Comparison of ENCODE assay signal across 8 mouse cellular contexts in the genomic region with DNA sequence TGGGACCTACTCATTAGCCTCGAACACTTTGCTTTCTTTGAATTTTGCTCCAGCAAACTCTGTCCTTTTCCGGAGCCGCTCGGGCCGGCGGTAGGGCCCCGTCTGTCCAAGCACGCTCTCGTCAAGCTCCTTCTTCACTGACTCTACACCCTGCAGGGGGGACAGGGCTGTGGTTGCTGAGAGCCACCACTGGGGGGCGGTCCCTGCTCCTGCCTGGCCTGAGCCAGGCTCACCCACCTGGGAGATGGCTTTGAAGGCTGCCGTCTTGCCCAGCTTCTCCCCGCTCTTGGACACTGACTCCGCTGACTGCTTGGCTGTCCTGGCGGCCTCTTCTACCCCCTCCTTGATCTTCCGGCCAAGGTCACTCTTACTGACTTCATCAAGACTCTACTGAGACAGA. TPM values are rescaled to one million over a fixed set of nuclear protein-coding genes. Genes with fewer than 3 reads are reported as not detected.
A peak's percentile ranks its signal among the peaks of the same experiment; 100 is the strongest.
DNase-seq lines count a peak whose midpoint lies in the region; ATAC-seq and TF ChIP-seq lines count a peak whose summit lies in the region.

No protein-coding gene starts in this region.

- no peak for TF ChIP-seq EP300 in ES-Bruce4 (IDR thresholded peaks at IDR 0.05; ENCODE audit: insufficient read depth, low read depth, low read length)

- TF ChIP-seq POLR2A in ES-Bruce4 (IDR thresholded peaks at IDR 0.05; ENCODE audit: insufficient read depth, low read length): no peak

- intact Hi-C loops in left cerebral cortex, postnatal 25 days (cut with DNase I): loop anchor here (10.0 kb wide), 1 partner anchor 137 kb away; no protein-coding TSS in a partner anchor

- H3K36me3 ChIP-seq in hindbrain, postnatal 0 days (ENCODE audit: insufficient read depth, low read length): peaks cover 63% of the 10 kb centered on the region
- H3K36me3 ChIP-seq in hindbrain, embryonic 14.5 days (replicated peaks; ENCODE audit: control insufficient read depth, insufficient read depth): peaks cover 94% of the 10 kb centered on the region
- H3K36me3 ChIP-seq in ES-Bruce4 (ENCODE audit: control insufficient read depth, insufficient read depth, low read length, poor library complexity, severe bottlenecking): peaks cover 87% of the 10 kb centered on the region
- peaks cover 96% of the 10 kb centered on the region for H3K36me3 ChIP-seq in forebrain, embryonic 13.5 days (ENCODE audit: poor library complexity, severe bottlenecking)

- DNase-seq in hindbrain, postnatal 0 days (ENCODE audit: low spot score): peak; percentile 31
- no peak for DNase-seq in hindbrain, embryonic 14.5 days (ENCODE audit: low spot score)
- no peak for DNase-seq in embryo, embryonic 9.5 days (ENCODE audit: extremely low spot score)
- DNase-seq in left cerebral cortex, postnatal 25 days (ENCODE audit: low spot score in 2 of 2): no peak
- no peak for DNase-seq in layer of hippocampus, postnatal 25 days (ENCODE audit: extremely low spot score in 1 of 2, low spot score in 1 of 2)

- no peaks in the 10 kb centered on the region for H3K27me3 ChIP-seq in hindbrain, postnatal 0 days (ENCODE audit: insufficient read depth, low read length)
- no peaks in the 10 kb centered on the region for H3K27me3 ChIP-seq in hindbrain, embryonic 14.5 days (ENCODE audit: control insufficient read depth, insufficient read depth, low read length)
- H3K27me3 ChIP-seq in ES-Bruce4 (ENCODE audit: control insufficient read depth, insufficient read depth, low read length, poor library complexity, severe bottlenecking): no peaks in the 10 kb centered on the region
- H3K27me3 ChIP-seq in forebrain, embryonic 13.5 days: no peaks in the 10 kb centered on the region

- 73% methylated on average over 15 of the region's 15 CpGs for WGBS in hindbrain, postnatal 0 days
- 77% methylated on average over 15 of the region's 15 CpGs for WGBS in hindbrain, embryonic 14.5 days
- WGBS in forebrain, embryonic 13.5 days: 78% methylated on average over 15 of the region's 15 CpGs

- H3K9me3 ChIP-seq in hindbrain, postnatal 0 days (ENCODE audit: low read length): no peaks in the 10 kb centered on the region
- H3K9me3 ChIP-seq in hindbrain, embryonic 14.5 days (ENCODE audit: control insufficient read depth, low read length): no peaks in the 10 kb centered on the region
- no peaks in the 10 kb centered on the region for H3K9me3 ChIP-seq in ES-Bruce4 (replicated peaks; ENCODE audit: control insufficient read depth, insufficient read depth, low read length, poor library complexity, severe bottlenecking)
- no peaks in the 10 kb centered on the region for H3K9me3 ChIP-seq in forebrain, embryonic 13.5 days (replicated peaks)

- no peak overlapping the region for H3K27ac ChIP-seq in hindbrain, postnatal 0 days
- no peak overlapping the region for H3K27ac ChIP-seq in hindbrain, embryonic 14.5 days
- no peak overlapping the region for H3K27ac ChIP-seq in ES-Bruce4 (ENCODE audit: insufficient read depth, low read length)
- no peak overlapping the region for H3K27ac ChIP-seq in forebrain, embryonic 13.5 days

- no peak overlapping the region for H3K9ac ChIP-seq in hindbrain, postnatal 0 days (replicated peaks; ENCODE audit: low read length)
- H3K9ac ChIP-seq in hindbrain, embryonic 14.5 days: no peak overlapping the region
- H3K9ac ChIP-seq in ES-Bruce4 (ENCODE audit: low read depth, poor library complexity, severe bottlenecking): no peak overlapping the region
- no peak overlapping the region for H3K9ac ChIP-seq in forebrain, embryonic 13.5 days

- H3K4me2 ChIP-seq in hindbrain, postnatal 0 days (ENCODE audit: low read depth, low read length): no peak overlapping the region
- H3K4me2 ChIP-seq in hindbrain, embryonic 14.5 days (replicated peaks): no peak overlapping the region
- no peak overlapping the region for H3K4me2 ChIP-seq in forebrain, embryonic 13.5 days

- peak; percentile 39; the same call in 1 of the 2 replicates for ATAC-seq in hindbrain, postnatal 0 days
- no peak for ATAC-seq in hindbrain, embryonic 14.5 days (ENCODE audit: low FRiP score)
- ATAC-seq in forebrain, embryonic 13.5 days: peak; percentile 70; the same call in 1 of the 2 replicates
- ATAC-seq in megakaryocyte-erythroid progenitor cell, adult 5-6 weeks (replicated peaks; ENCODE audit: low FRiP score, low TSS enrichment, poor library complexity, severe bottlenecking): peak; percentile 85

- peak; percentile 61; the same call in 1 of the 2 replicates for TF ChIP-seq CTCF in hindbrain, postnatal 0 days (IDR thresholded peaks at IDR 0.05; ENCODE audit: low read depth)
- peak; percentile 76 for TF ChIP-seq CTCF in ES-Bruce4 (IDR thresholded peaks at IDR 0.05; ENCODE audit: low read depth, low read length)

- H3K4me1 ChIP-seq in hindbrain, postnatal 0 days (ENCODE audit: insufficient read depth, low read length): no peaks in the 10 kb centered on the region
- no peaks in the 10 kb centered on the region for H3K4me1 ChIP-seq in hindbrain, embryonic 14.5 days (replicated peaks; ENCODE audit: control insufficient read depth, insufficient read depth, low read length)
- no peaks in the 10 kb centered on the region for H3K4me1 ChIP-seq in ES-Bruce4 (ENCODE audit: control insufficient read depth, insufficient read depth, low read length)
- H3K4me1 ChIP-seq in forebrain, embryonic 13.5 days: no peaks in the 10 kb centered on the region

- H3K4me3 ChIP-seq in hindbrain, postnatal 0 days (ENCODE audit: low read length): no peak overlapping the region
- no peak overlapping the region for H3K4me3 ChIP-seq in hindbrain, embryonic 14.5 days (replicated peaks; ENCODE audit: low read length)
- no peak overlapping the region for H3K4me3 ChIP-seq in ES-Bruce4 (ENCODE audit: low read depth, low read length)
- no peak overlapping the region for H3K4me3 ChIP-seq in forebrain, embryonic 13.5 days

RNA-seq across cellular contexts. Expression of gene Timm44, which starts 8.1 kb away (rescaled TPM):
- 45.7 and 64.8 TPM in 2 replicates for total RNA-seq in hindbrain, postnatal 0 days (2014; rRNA removed)
- 46.7 and 50.0 TPM in 2 replicates for polyA plus RNA-seq in hindbrain, postnatal 0 days (2015; fragmentation: Nextera tagmentation; extraction: Ambion mirVana)
- polyA plus RNA-seq in hindbrain, embryonic 14.5 days (2014; fragmentation: Nextera tagmentation; extraction: Ambion mirVana): 49.1 and 51.8 TPM in 2 replicates
- polyA plus RNA-seq in ES-Bruce4 (2011; ENCODE audit: insufficient read depth, insufficient read length, low read depth, missing spikeins): 99.1 and 103 TPM in 2 replicates
- polyA plus RNA-seq in forebrain, embryonic 13.5 days (2015; fragmentation: Nextera tagmentation; extraction: Ambion mirVana): 44.5 and 47.9 TPM in 2 replicates
- total RNA-seq in megakaryocyte-erythroid progenitor cell, adult 5-6 weeks (2014; fragmentation: Nextera tagmentation): 72.7 and 139 TPM in 2 replicates
- 155 and 191 TPM in 2 replicates for total RNA-seq in megakaryocyte-erythroid progenitor cell, adult 5-6 weeks (2017)
- 10 to 100 TPM; 60.4 to 66.8 TPM for total RNA-seq in left cerebral cortex, postnatal 25 days (2021)
- total RNA-seq in layer of hippocampus, postnatal 25 days (2021): 10 to 100 TPM; 55.6 to 77.1 TPM

RNA-seq across cellular contexts. Expression of gene Ctxn1, which starts 8.6 kb away (rescaled TPM):
- 99.4 and 109 TPM in 2 replicates for total RNA-seq in hindbrain, postnatal 0 days (2014; rRNA removed)
- polyA plus RNA-seq in hindbrain, postnatal 0 days (2015; fragmentation: Nextera tagmentation; extraction: Ambion mirVana): 224 and 240 TPM in 2 replicates
- polyA plus RNA-seq in hindbrain, embryonic 14.5 days (2014; fragmentation: Nextera tagmentation; extraction: Ambion mirVana): 219 and 235 TPM in 2 replicates
- polyA plus RNA-seq in ES-Bruce4 (2011; ENCODE audit: insufficient read depth, insufficient read length, low read depth, missing spikeins): 21.6 and 25.0 TPM in 2 replicates
- 272 and 274 TPM in 2 replicates for polyA plus RNA-seq in forebrain, embryonic 13.5 days (2015; fragmentation: Nextera tagmentation; extraction: Ambion mirVana)
- 0.63 TPM in 1 of 2 replicates, not detected in the other for total RNA-seq in megakaryocyte-erythroid progenitor cell, adult 5-6 weeks (2014; fragmentation: Nextera tagmentation)
- not detected in 2 replicates for total RNA-seq in megakaryocyte-erythroid progenitor cell, adult 5-6 weeks (2017)
- 100 to 1,000 TPM; 607 to 649 TPM for total RNA-seq in left cerebral cortex, postnatal 25 days (2021)
- 100 to 1,000 TPM; 560 to 594 TPM for total RNA-seq in layer of hippocampus, postnatal 25 days (2021)

RNA-seq across cellular contexts. Expression of gene Snapc2, which starts 14.7 kb away (rescaled TPM):
- total RNA-seq in hindbrain, postnatal 0 days (2014; rRNA removed): 89.6 and 91.3 TPM in 2 replicates
- polyA plus RNA-seq in hindbrain, postnatal 0 days (2015; fragmentation: Nextera tagmentation; extraction: Ambion mirVana): 63.4 and 65.3 TPM in 2 replicates
- polyA plus RNA-seq in hindbrain, embryonic 14.5 days (2014; fragmentation: Nextera tagmentation; extraction: Ambion mirVana): 62.3 and 65.1 TPM in 2 replicates
- polyA plus RNA-seq in ES-Bruce4 (2011; ENCODE audit: insufficient read depth, insufficient read length, low read depth, missing spikeins): 26.8 and 29.0 TPM in 2 replicates
- polyA plus RNA-seq in forebrain, embryonic 13.5 days (2015; fragmentation: Nextera tagmentation; extraction: Ambion mirVana): 63.8 and 72.7 TPM in 2 replicates
- total RNA-seq in megakaryocyte-erythroid progenitor cell, adult 5-6 weeks (2014; fragmentation: Nextera tagmentation): 15.4 and 23.7 TPM in 2 replicates
- total RNA-seq in megakaryocyte-erythroid progenitor cell, adult 5-6 weeks (2017): 14.0 and 19.6 TPM in 2 replicates
- 10 to 100 TPM; 32.4 to 33.2 TPM for total RNA-seq in left cerebral cortex, postnatal 25 days (2021)
- 10 to 100 TPM; 29.5 to 30.2 TPM for total RNA-seq in layer of hippocampus, postnatal 25 days (2021)

RNA-seq across cellular contexts. Expression of gene Tgfbr3l, which starts 19.6 kb away (rescaled TPM):
- total RNA-seq in hindbrain, postnatal 0 days (2014; rRNA removed): 9.0 and 15.5 TPM in 2 replicates
- polyA plus RNA-seq in hindbrain, postnatal 0 days (2015; fragmentation: Nextera tagmentation; extraction: Ambion mirVana): 3.7 TPM in 2 replicates
- polyA plus RNA-seq in hindbrain, embryonic 14.5 days (2014; fragmentation: Nextera tagmentation; extraction: Ambion mirVana): 2.5 and 3.3 TPM in 2 replicates
- polyA plus RNA-seq in ES-Bruce4 (2011; ENCODE audit: insufficient read depth, insufficient read length, low read depth, missing spikeins): 4.2 and 5.6 TPM in 2 replicates
- polyA plus RNA-seq in forebrain, embryonic 13.5 days (2015; fragmentation: Nextera tagmentation; extraction: Ambion mirVana): 4.1 and 5.6 TPM in 2 replicates
- 9.2 and 16.7 TPM in 2 replicates for total RNA-seq in megakaryocyte-erythroid progenitor cell, adult 5-6 weeks (2014; fragmentation: Nextera tagmentation)
- 0.61 and 4.1 TPM in 2 replicates for total RNA-seq in megakaryocyte-erythroid progenitor cell, adult 5-6 weeks (2017)
- total RNA-seq in left cerebral cortex, postnatal 25 days (2021): 1 to 10 TPM; 6.4 to 7.8 TPM
- 10 to 100 TPM in 1 of 2 experiments, 1 to 10 TPM in 1; 7.9 to 12.8 TPM for total RNA-seq in layer of hippocampus, postnatal 25 days (2021)

RNA-seq across cellular contexts. Expression of gene Gm49320, which starts 29.0 kb away (rescaled TPM):
- not detected in 2 replicates for total RNA-seq in hindbrain, postnatal 0 days (2014; rRNA removed)
- 0.25 and 0.74 TPM in 2 replicates for polyA plus RNA-seq in hindbrain, postnatal 0 days (2015; fragmentation: Nextera tagmentation; extraction: Ambion mirVana)
- polyA plus RNA-seq in hindbrain, embryonic 14.5 days (2014; fragmentation: Nextera tagmentation; extraction: Ambion mirVana): 1.0 and 1.6 TPM in 2 replicates
- 0.33 and 1.2 TPM in 2 replicates for polyA plus RNA-seq in ES-Bruce4 (2011; ENCODE audit: insufficient read depth, insufficient read length, low read depth, missing spikeins)
- polyA plus RNA-seq in forebrain, embryonic 13.5 days (2015; fragmentation: Nextera tagmentation; extraction: Ambion mirVana): 0.93 and 1.1 TPM in 2 replicates
- 0.90 TPM in 1 of 2 replicates, not detected in the other for total RNA-seq in megakaryocyte-erythroid progenitor cell, adult 5-6 weeks (2014; fragmentation: Nextera tagmentation)
- 0.75 TPM in 1 of 2 replicates, not detected in the other for total RNA-seq in megakaryocyte-erythroid progenitor cell, adult 5-6 weeks (2017)
- under 1 TPM; 0.23 to 0.57 TPM for total RNA-seq in left cerebral cortex, postnatal 25 days (2021)
- 1 to 10 TPM; 2.4 to 2.5 TPM for total RNA-seq in layer of hippocampus, postnatal 25 days (2021)

Comparison
In these comparisons a context has a peak if more than half of its experiments do, and no peak if none do; other contexts are left out.
1. RNA of gene Ctxn1, which starts 8.6 kb away (total RNA-seq): 607 to 649 TPM in left cerebral cortex, postnatal 25 days, 560 to 594 TPM in layer of hippocampus, postnatal 25 days and 99.4 to 109 TPM in hindbrain, postnatal 0 days; 0.63 TPM in megakaryocyte-erythroid progenitor cell, adult 5-6 weeks; every median in the first group is over 10 times any median in the second.